Mouse (Mus musculus): ENCODE measurements around the gene Tcf23. TPM values are rescaled to one million over a fixed set of nuclear protein-coding genes. Genes with fewer than 3 reads are reported as not detected.

Tcf23 gene
- polyA plus RNA-seq, 1 experiment from 2014 or later: not detected

DNA sequence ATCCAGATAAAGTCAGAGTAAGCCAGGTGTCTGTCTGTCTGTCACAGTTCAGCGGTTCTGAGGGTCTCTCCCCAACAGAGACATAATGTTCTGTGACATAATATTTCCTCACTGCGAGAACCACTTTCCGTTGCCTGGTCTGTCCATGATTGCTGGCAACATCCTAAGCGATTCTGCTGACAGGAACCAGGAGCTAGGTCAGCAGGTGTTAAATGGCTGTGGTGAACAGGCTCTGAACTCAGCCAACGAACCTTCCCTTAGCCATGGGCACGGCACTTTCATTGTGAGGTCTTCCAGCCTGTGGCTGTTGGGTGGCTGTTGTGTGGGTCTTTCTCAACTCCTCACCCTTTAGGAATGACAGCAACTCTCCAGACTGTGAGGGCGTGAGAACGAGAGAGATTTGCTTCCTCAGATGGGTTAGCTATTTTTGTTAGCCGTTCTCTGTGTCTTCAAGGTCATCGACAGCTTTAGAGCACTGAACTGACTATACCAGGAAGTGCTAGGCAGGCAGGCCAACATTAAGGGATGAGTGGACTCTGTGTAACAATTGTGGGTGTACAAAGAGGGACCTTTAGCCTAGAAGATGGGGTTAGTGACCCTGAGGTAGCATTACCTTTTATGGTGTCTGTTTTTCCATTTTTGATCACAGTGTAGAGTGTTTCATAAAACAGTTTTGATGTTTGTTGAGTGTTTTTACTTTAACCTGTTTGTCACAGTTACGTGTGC, 26.6 kb downstream of the Tcf23 start:
- Histone ChIP-seq H3K9ac (ENCODE audit: low read length) (no peak overlapping the region), H3K9me3 (ENCODE audit: control insufficient read depth, low read length) (no peaks in the 10 kb centered on the region), H3K4me1 (ENCODE audit: control insufficient read depth, insufficient read depth, low read length) (no peaks in the 10 kb centered on the region), H3K27me3 (ENCODE audit: control insufficient read depth, insufficient read depth, low read length) (no peaks in the 10 kb centered on the region), H3K4me2 (ENCODE audit: low read depth, severe bottlenecking) (no peak overlapping the region), H3K4me3 (ENCODE audit: low read depth, low read length) (no peak overlapping the region), H3K36me3 (ENCODE audit: control insufficient read depth, insufficient read depth, low read length) (no peaks in the 10 kb centered on the region), H3K27ac (replicated peaks; ENCODE audit: low read depth, low read length) (no peak overlapping the region)
- WGBS: 74% methylated on average over 11 of the region's 11 CpGs
- DNase-seq (ENCODE audit: low spot score): no peak
- ATAC-seq (ENCODE audit: insufficient number of reproducible peaks, low FRiP score, low TSS enrichment, low read depth): no peak

GRCm38 (mm10) chr5:30998306-30998705, 29.8 kb downstream of the Tcf23 start:
- no peaks in the 10 kb centered on the region for H3K9me3 ChIP-seq (ENCODE audit: control insufficient read depth, low read length)
- no peak overlapping the region for H3K4me3 ChIP-seq (ENCODE audit: low read depth, low read length)
- no peak for ATAC-seq (ENCODE audit: insufficient number of reproducible peaks, low FRiP score, low TSS enrichment, low read depth)
- 30% methylated on average over 5 of the region's 5 CpGs for WGBS
- H3K36me3 ChIP-seq (ENCODE audit: control insufficient read depth, insufficient read depth, low read length): no peaks in the 10 kb centered on the region
- DNase-seq (ENCODE audit: low spot score): peak; percentile 68
- H3K4me2 ChIP-seq (ENCODE audit: low read depth, severe bottlenecking): no peak overlapping the region
- no peaks in the 10 kb centered on the region for H3K4me1 ChIP-seq (ENCODE audit: control insufficient read depth, insufficient read depth, low read length)
- H3K27me3 ChIP-seq (ENCODE audit: control insufficient read depth, insufficient read depth, low read length): no peaks in the 10 kb centered on the region
- H3K9ac ChIP-seq (ENCODE audit: low read length): no peak overlapping the region
- H3K27ac ChIP-seq (replicated peaks; ENCODE audit: low read depth, low read length): no peak overlapping the region

GRCm38 (mm10) chr5:30999324-30999723, 30.9 kb downstream of the Tcf23 start:
- WGBS: 74% methylated on average over 5 of the region's 5 CpGs
- DNase-seq (ENCODE audit: low spot score): no peak
- Histone ChIP-seq H3K4me3 (ENCODE audit: low read depth, low read length) (no peak overlapping the region), H3K9me3 (ENCODE audit: control insufficient read depth, low read length) (no peaks in the 10 kb centered on the region), H3K9ac (ENCODE audit: low read length) (no peak overlapping the region), H3K4me2 (ENCODE audit: low read depth, severe bottlenecking) (no peak overlapping the region), H3K27me3 (ENCODE audit: control insufficient read depth, insufficient read depth, low read length) (no peaks in the 10 kb centered on the region), H3K27ac (replicated peaks; ENCODE audit: low read depth, low read length) (no peak overlapping the region), H3K36me3 (ENCODE audit: control insufficient read depth, insufficient read depth, low read length) (no peaks in the 10 kb centered on the region), H3K4me1 (ENCODE audit: control insufficient read depth, insufficient read depth, low read length) (no peaks in the 10 kb centered on the region)
- no peak for ATAC-seq (ENCODE audit: insufficient number of reproducible peaks, low FRiP score, low TSS enrichment, low read depth)

DNA sequence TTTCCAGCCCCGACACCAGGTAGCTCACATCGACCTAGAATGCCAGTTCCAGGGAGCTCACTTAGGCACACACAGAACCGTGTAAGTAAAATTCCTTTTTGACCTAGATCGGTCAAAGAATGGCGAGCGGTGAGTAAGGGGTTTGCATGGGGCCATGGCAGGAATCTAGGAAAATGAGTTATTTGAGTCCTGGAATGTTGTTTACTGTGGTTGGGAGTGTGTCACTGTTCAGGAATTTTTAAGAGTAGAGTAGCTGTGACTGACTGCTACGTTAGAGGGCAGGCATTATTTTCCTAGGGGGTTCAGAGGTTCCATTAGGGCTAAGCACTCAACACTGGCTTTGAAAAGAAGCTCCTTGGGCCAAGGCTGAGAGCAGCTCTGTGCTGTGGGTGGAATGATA, 31.7 kb downstream of the Tcf23 start:
- H3K4me2 ChIP-seq (ENCODE audit: low read depth, severe bottlenecking): no peak overlapping the region
- no peak overlapping the region for H3K9ac ChIP-seq (ENCODE audit: low read length)
- H3K36me3 ChIP-seq (ENCODE audit: control insufficient read depth, insufficient read depth, low read length): no peaks in the 10 kb centered on the region
- DNase-seq (ENCODE audit: low spot score): no peak
- no peaks in the 10 kb centered on the region for H3K4me1 ChIP-seq (ENCODE audit: control insufficient read depth, insufficient read depth, low read length)
- no peaks in the 10 kb centered on the region for H3K27me3 ChIP-seq (ENCODE audit: control insufficient read depth, insufficient read depth, low read length)
- 65% methylated on average over 7 of the region's 7 CpGs for WGBS
- no peak overlapping the region for H3K4me3 ChIP-seq (ENCODE audit: low read depth, low read length)
- no peaks in the 10 kb centered on the region for H3K9me3 ChIP-seq (ENCODE audit: control insufficient read depth, low read length)
- ATAC-seq (ENCODE audit: insufficient number of reproducible peaks, low FRiP score, low TSS enrichment, low read depth): no peak
- H3K27ac ChIP-seq (replicated peaks; ENCODE audit: low read depth, low read length): no peak overlapping the region

DNA sequence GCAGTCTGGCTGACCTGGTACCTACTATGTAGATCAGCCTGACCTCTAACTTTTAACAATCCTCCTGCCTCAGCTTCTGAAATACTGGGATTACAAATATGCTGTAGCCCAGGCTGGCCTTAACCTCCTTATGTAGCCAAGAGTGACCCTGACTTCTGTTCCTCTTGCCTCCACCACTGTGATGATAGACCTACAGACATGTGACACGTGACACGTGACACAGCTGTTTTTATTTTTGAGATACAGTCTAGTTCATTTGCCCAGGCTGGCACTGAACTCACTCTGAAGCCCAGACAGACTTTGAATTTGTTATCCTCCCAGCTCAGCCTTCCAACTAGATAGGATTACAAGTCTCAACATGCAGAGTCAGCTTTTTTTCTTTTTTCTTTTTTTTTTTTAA, 32.5 kb downstream of the Tcf23 start:
- Histone ChIP-seq H3K9me3 (ENCODE audit: control insufficient read depth, low read length) (no peaks in the 10 kb centered on the region), H3K4me2 (ENCODE audit: low read depth, severe bottlenecking) (no peak overlapping the region), H3K27ac (replicated peaks; ENCODE audit: low read depth, low read length) (no peak overlapping the region), H3K36me3 (ENCODE audit: control insufficient read depth, insufficient read depth, low read length) (no peaks in the 10 kb centered on the region), H3K4me1 (ENCODE audit: control insufficient read depth, insufficient read depth, low read length) (no peaks in the 10 kb centered on the region), H3K27me3 (ENCODE audit: control insufficient read depth, insufficient read depth, low read length) (no peaks in the 10 kb centered on the region), H3K9ac (ENCODE audit: low read length) (no peak overlapping the region), H3K4me3 (ENCODE audit: low read depth, low read length) (no peak overlapping the region)
- no peak for DNase-seq (ENCODE audit: low spot score)
- 85% methylated on average over 2 of the region's 2 CpGs for WGBS
- no peak for ATAC-seq (ENCODE audit: insufficient number of reproducible peaks, low FRiP score, low TSS enrichment, low read depth)

- 77% methylated on average over 4 of the region's 4 CpGs for WGBS
- no peak overlapping the region for H3K9ac ChIP-seq (ENCODE audit: low read length)
- H3K27ac ChIP-seq (replicated peaks; ENCODE audit: low read depth, low read length): no peak overlapping the region
- DNase-seq (ENCODE audit: low spot score) (no peak), ATAC-seq (ENCODE audit: insufficient number of reproducible peaks, low FRiP score, low TSS enrichment, low read depth) (no peak)
- H3K4me3 ChIP-seq (ENCODE audit: low read depth, low read length): no peak overlapping the region
- no peaks in the 10 kb centered on the region for H3K9me3 ChIP-seq (ENCODE audit: control insufficient read depth, low read length)
- H3K4me1 ChIP-seq (ENCODE audit: control insufficient read depth, insufficient read depth, low read length): no peaks in the 10 kb centered on the region
- no peak overlapping the region for H3K4me2 ChIP-seq (ENCODE audit: low read depth, severe bottlenecking)
- H3K27me3 ChIP-seq (ENCODE audit: control insufficient read depth, insufficient read depth, low read length): no peaks in the 10 kb centered on the region
- H3K36me3 ChIP-seq (ENCODE audit: control insufficient read depth, insufficient read depth, low read length): no peaks in the 10 kb centered on the region
These were observed 33.1 kb downstream of the Tcf23 start for GRCm38 (mm10) chr5:31001560-31001959.

DNA sequence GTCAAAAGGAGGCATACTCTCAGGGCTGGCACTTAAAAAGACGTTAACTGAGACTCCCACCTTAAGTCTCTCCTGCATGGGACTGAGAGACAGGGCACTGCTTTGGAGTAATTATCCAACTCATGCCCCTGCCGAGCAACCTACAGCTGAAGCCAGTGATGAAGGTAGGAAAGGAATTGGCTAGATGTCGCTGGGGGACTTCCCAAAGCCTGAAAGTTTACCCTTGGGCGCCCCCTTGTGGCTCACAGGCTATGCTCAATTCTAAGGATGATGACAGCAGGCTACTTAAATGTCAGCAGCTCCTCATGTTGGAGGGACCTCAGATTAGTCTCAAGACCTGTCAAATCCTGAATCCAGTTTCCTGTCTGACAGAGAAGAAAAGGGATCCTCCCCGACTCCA, 35.7 kb downstream of the Tcf23 start:
- no peaks in the 10 kb centered on the region for H3K36me3 ChIP-seq (ENCODE audit: control insufficient read depth, insufficient read depth, low read length)
- no peak overlapping the region for H3K4me3 ChIP-seq (ENCODE audit: low read depth, low read length)
- ATAC-seq (ENCODE audit: insufficient number of reproducible peaks, low FRiP score, low TSS enrichment, low read depth) (no peak), DNase-seq (ENCODE audit: low spot score) (peak; percentile 96)
- no peak overlapping the region for H3K4me2 ChIP-seq (ENCODE audit: low read depth, severe bottlenecking)
- no peak overlapping the region for H3K9ac ChIP-seq (ENCODE audit: low read length)
- H3K9me3 ChIP-seq (ENCODE audit: control insufficient read depth, low read length): no peaks in the 10 kb centered on the region
- no peak overlapping the region for H3K27ac ChIP-seq (replicated peaks; ENCODE audit: low read depth, low read length)
- no peaks in the 10 kb centered on the region for H3K4me1 ChIP-seq (ENCODE audit: control insufficient read depth, insufficient read depth, low read length)
- no peaks in the 10 kb centered on the region for H3K27me3 ChIP-seq (ENCODE audit: control insufficient read depth, insufficient read depth, low read length)
- WGBS: 10% methylated on average over 5 of the region's 5 CpGs

DNA sequence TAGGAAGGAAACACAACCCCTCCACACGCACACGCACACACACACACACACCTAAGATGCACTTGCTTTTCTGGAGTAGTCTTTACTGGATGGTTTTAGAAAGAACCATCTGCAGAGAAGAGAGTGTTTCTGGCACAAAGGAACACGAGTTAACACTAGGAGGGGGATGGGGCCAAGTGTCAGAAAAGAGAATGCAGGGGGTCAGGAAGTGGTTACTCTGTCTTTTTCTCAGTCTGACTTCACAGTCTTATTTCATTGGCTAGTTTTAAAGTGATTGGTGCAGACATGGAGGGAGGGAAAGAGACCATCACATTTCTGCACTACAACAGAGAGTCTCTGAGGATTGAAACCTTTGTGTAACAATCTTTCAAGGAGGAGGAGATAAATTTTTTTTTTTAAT, 44.3 kb downstream of the Tcf23 start:
- Histone ChIP-seq H3K4me1 (ENCODE audit: control insufficient read depth, insufficient read depth, low read length) (no peaks in the 10 kb centered on the region), H3K36me3 (ENCODE audit: control insufficient read depth, insufficient read depth, low read length) (no peaks in the 10 kb centered on the region), H3K9me3 (ENCODE audit: control insufficient read depth, low read length) (no peaks in the 10 kb centered on the region), H3K27me3 (ENCODE audit: control insufficient read depth, insufficient read depth, low read length) (no peaks in the 10 kb centered on the region), H3K4me2 (ENCODE audit: low read depth, severe bottlenecking) (no peak overlapping the region), H3K4me3 (ENCODE audit: low read depth, low read length) (no peak overlapping the region), H3K27ac (replicated peaks; ENCODE audit: low read depth, low read length) (no peak overlapping the region), H3K9ac (ENCODE audit: low read length) (no peak overlapping the region)
- WGBS: 74% methylated on average over 3 of the region's 3 CpGs
- no peak for DNase-seq (ENCODE audit: low spot score)
- no peak for ATAC-seq (ENCODE audit: insufficient number of reproducible peaks, low FRiP score, low TSS enrichment, low read depth)

GRCm38 (mm10) chr5:31015913-31016312, 47.5 kb downstream of the Tcf23 start:
- Histone ChIP-seq H3K36me3 (ENCODE audit: control insufficient read depth, insufficient read depth, low read length) (no peaks in the 10 kb centered on the region), H3K27ac (replicated peaks; ENCODE audit: low read depth, low read length) (no peak overlapping the region), H3K4me3 (ENCODE audit: low read depth, low read length) (no peak overlapping the region), H3K9ac (ENCODE audit: low read length) (no peak overlapping the region), H3K27me3 (ENCODE audit: control insufficient read depth, insufficient read depth, low read length) (no peaks in the 10 kb centered on the region), H3K4me2 (ENCODE audit: low read depth, severe bottlenecking) (no peak overlapping the region), H3K9me3 (ENCODE audit: control insufficient read depth, low read length) (no peaks in the 10 kb centered on the region), H3K4me1 (ENCODE audit: control insufficient read depth, insufficient read depth, low read length) (no peaks in the 10 kb centered on the region)
- DNase-seq (ENCODE audit: low spot score) (no peak), ATAC-seq (ENCODE audit: insufficient number of reproducible peaks, low FRiP score, low TSS enrichment, low read depth) (no peak)
- WGBS: 63% methylated on average over 2 of the region's 2 CpGs

Data from limb, embryonic 11.5 days (tissue).